Mouse (Mus musculus) intestine, postnatal 0 days (tissue): ENCODE data around the gene Slco2a1. TPM values are rescaled to one million over a fixed set of nuclear protein-coding genes. Genes with fewer than 3 reads are reported as not detected.
A peak's percentile ranks its signal among the peaks of the same experiment; 100 is the strongest.

Experiments used
- ATAC-seq: fragments of 200-750 bp; cut with Nextera tagmentation; 2 replicates; pipeline ENCODE4 v1.8.0; 2017; ENCODE audit warnings: mild to moderate bottlenecking, moderate TSS enrichment, moderate library complexity
- H3K27ac ChIP-seq: fragments of 300-500 bp; sonication (generic); 2 replicates; pipeline ENCODE4 v1.5.1; 2014; ENCODE audit warnings: mild to moderate bottlenecking, low read depth, low read length, moderate library complexity
- H3K27me3 ChIP-seq: fragments of 300-500 bp; sonication (generic); replicated peaks from 2 replicates; pipeline ENCODE4 v1.6.1; 2014; ENCODE audit warnings: low read length, mixed read lengths; ENCODE audit not compliant: control insufficient read depth, insufficient read depth
- H3K36me3 ChIP-seq: fragments of 300-500 bp; sonication (generic); 2 replicates; pipeline ENCODE4 v1.6.1; 2014; ENCODE audit warnings: mild to moderate bottlenecking, moderate library complexity; ENCODE audit not compliant: control insufficient read depth, insufficient read depth
- H3K4me1 ChIP-seq: fragments of 300-500 bp; sonication (generic); replicated peaks from 2 replicates; pipeline ENCODE4 v1.6.1; 2014; ENCODE audit warnings: antibody characterized with exemption, low read length, mixed read lengths; ENCODE audit not compliant: control insufficient read depth, insufficient read depth
- H3K4me2 ChIP-seq: fragments of 300-500 bp; sonication (generic); replicated peaks from 2 replicates; pipeline ENCODE4 v1.6.1; 2014; ENCODE audit warnings: low read depth, mild to moderate bottlenecking, moderate library complexity
- H3K4me3 ChIP-seq: fragments of 300-500 bp; sonication (generic); 2 replicates; pipeline ENCODE4 v1.5.1; 2014; ENCODE audit warnings: low read depth, low read length
- H3K9ac ChIP-seq: fragments of 300-500 bp; sonication (generic); 2 replicates; pipeline ENCODE4 v1.6.1; 2014; ENCODE audit warnings: mild to moderate bottlenecking, low read depth, low read length
- H3K9me3 ChIP-seq: fragments of 300-500 bp; sonication (generic); 2 replicates; pipeline ENCODE4 v1.6.1; 2016; ENCODE audit warnings: mixed run types; ENCODE audit not compliant: control insufficient read depth
- CTCF ChIP-seq: sonication (generic); IDR thresholded peaks from 2 replicates; pipeline ENCODE4 v1.5.1; 2016; ENCODE audit warnings: low read depth, mild to moderate bottlenecking, control low read depth, antibody characterized with exemption, moderate library complexity
- WGBS: fragments of 180-500 bp; shearing (Covaris S2); extraction: QIAGEN DNeasy Blood & Tissue Kit; methylation state at CpG from one replicate; pipeline ENCODE4 v1.1.7; 2014; 5-methylcytosine and 5-hydroxymethylcytosine counted together
- polyA plus RNA-seq: library from polyadenylated mRNA; unstranded; fragments of >200 nt; fragmentation: Nextera tagmentation; extraction: Ambion mirVana; gene quantifications from 2 replicates; pipeline ENCODE4 v1.2.1, GENCODE M21; 2015

Slco2a1 gene
- polyA plus RNA-seq, 1 experiment from 2014 or later: 45.9 TPM

- 39% methylated on average over 7 of the region's 7 CpGs for WGBS
- Histone ChIP-seq H3K4me2 (no peak overlapping the region), H3K4me1 (no peaks in the 10 kb centered on the region), H3K9ac (no peak overlapping the region), H3K27ac (no peak overlapping the region), H3K36me3 (no peaks in the 10 kb centered on the region; the same call in 1 of the 2 replicates), H3K27me3 (no peaks in the 10 kb centered on the region), H3K9me3 (no peaks in the 10 kb centered on the region), H3K4me3 (no peak overlapping the region)
- TF ChIP-seq CTCF: no peak
- 0 out of 2 replicates have a peak, but pooled peaks have one; percentile 31 for ATAC-seq
These were observed 50.2 kb downstream of the Slco2a1 start for GRCm38 (mm10) chr9:103038705-103039104.

DNA sequence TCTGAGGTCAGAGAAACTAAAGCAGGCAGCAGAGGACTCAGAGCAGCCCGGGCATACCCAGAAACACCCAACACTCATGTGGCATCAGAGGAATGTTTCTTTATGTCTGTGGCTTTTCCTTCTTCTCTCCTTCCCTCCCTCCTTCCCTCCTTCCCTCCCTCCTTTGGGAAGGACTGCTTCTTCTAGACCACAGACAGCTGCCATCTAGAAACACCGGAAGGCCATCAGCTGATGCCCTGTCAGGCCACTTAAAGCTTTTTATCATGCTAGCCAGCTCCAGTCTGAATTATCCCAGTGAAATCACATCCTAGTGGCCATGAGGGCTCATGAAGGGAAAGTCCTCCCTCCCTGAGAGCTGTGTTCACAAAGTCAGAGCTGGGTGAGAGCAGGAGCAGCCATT is 52.1 kb downstream of the Slco2a1 start:
- Histone ChIP-seq H3K27me3 (no peaks in the 10 kb centered on the region), H3K36me3 (no peaks in the 10 kb centered on the region; the same call in 1 of the 2 replicates), H3K4me3 (no peak overlapping the region), H3K4me1 (no peaks in the 10 kb centered on the region), H3K9ac (no peak overlapping the region), H3K4me2 (no peak overlapping the region), H3K27ac (no peak overlapping the region), H3K9me3 (no peaks in the 10 kb centered on the region)
- TF ChIP-seq CTCF: no peak
- 75% methylated on average over 2 of the region's 2 CpGs for WGBS
- ATAC-seq: no peak

GRCm38 (mm10) chr9:103045406-103045805 is 56.9 kb downstream of the Slco2a1 start:
- no peaks in the 10 kb centered on the region; the same call in 1 of the 2 replicates for H3K36me3 ChIP-seq
- no peaks in the 10 kb centered on the region for H3K9me3 ChIP-seq
- no peaks in the 10 kb centered on the region for H3K27me3 ChIP-seq
- H3K27ac ChIP-seq: no peak overlapping the region
- no peaks in the 10 kb centered on the region for H3K4me1 ChIP-seq
- no peak overlapping the region for H3K4me2 ChIP-seq
- H3K9ac ChIP-seq: no peak overlapping the region
- H3K4me3 ChIP-seq: no peak overlapping the region
- no peak for TF ChIP-seq CTCF
- 85% methylated on average over 1 of the region's 1 CpGs for WGBS
- ATAC-seq: no peak

DNA sequence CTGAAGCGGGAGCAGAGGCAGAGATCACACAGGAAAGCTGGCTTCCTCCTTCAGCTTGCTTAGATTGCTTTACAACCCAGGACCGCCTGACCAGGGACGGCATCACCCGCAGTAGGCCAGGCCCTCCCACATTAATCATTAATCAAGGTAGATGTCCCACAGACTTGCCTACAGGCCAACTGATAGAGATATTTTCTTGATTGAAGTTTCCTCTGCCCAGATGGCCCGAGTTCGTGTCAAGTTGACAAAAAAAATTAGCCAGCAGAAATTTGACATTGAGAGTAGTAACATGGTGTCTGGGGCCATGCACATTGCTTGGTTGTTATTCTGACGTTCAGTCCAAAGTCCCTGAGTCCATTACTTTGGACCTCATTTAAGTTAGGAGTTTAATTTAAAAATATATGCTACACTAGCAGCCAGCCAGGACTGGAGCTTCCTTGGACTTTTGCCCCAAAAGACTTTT is 60.6 kb downstream of the Slco2a1 start:
- no peak overlapping the region for H3K4me3 ChIP-seq

GRCm38 (mm10) chr9:103053829-103054228 is 65.3 kb downstream of the Slco2a1 start:
- no peak overlapping the region for H3K4me3 ChIP-seq
- H3K4me1 ChIP-seq: peaks cover 6% of the 10 kb centered on the region; the same call in 1 of the 2 replicates
- H3K36me3 ChIP-seq: no peaks in the 10 kb centered on the region; the same call in 1 of the 2 replicates
- no peaks in the 10 kb centered on the region for H3K27me3 ChIP-seq
- no peak overlapping the region for H3K27ac ChIP-seq
- no peak overlapping the region for H3K4me2 ChIP-seq
- no peak for ATAC-seq
- no peak for TF ChIP-seq CTCF
- WGBS: 79% methylated on average over 7 of the region's 7 CpGs
- no peak overlapping the region for H3K9ac ChIP-seq
- no peaks in the 10 kb centered on the region for H3K9me3 ChIP-seq

More for the DNA sequence above, 60.6 kb downstream of the Slco2a1 start:
- H3K9ac ChIP-seq: no peak overlapping the region
- no peaks in the 10 kb centered on the region for H3K9me3 ChIP-seq
- H3K4me1 ChIP-seq: no peaks in the 10 kb centered on the region
- peak overlapping the region; percentile 62 for H3K27ac ChIP-seq
- no peak overlapping the region for H3K4me2 ChIP-seq
- no peak for TF ChIP-seq CTCF
- no peaks in the 10 kb centered on the region for H3K27me3 ChIP-seq
- H3K36me3 ChIP-seq: no peaks in the 10 kb centered on the region; the same call in 1 of the 2 replicates
- peak; percentile 93 for ATAC-seq
- 35% methylated on average over 7 of the region's 7 CpGs for WGBS

DNA sequence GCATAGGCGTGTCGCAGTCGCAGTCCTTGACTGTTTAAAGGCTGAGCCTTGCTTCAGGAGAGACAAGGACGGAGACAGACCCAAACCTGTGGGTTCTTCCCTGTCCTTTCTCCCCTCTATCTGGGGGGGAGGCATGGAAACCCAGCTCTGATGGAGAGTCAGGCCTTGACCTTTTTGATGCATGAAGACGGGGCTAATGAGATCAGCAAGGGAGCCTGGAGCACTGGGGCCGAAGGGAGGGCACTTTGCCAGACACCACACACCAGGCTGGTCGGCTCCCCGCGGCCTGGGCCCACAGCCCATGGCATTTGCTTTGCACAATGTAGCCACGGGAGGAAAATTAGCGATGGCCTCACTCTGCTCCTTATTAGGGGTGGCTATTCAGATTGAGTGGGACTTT is 66.5 kb downstream of the Slco2a1 start:
- no peak overlapping the region for H3K9ac ChIP-seq
- H3K27me3 ChIP-seq: no peaks in the 10 kb centered on the region
- no peak overlapping the region for H3K4me2 ChIP-seq
- ATAC-seq: no peak
- no peaks in the 10 kb centered on the region for H3K9me3 ChIP-seq
- H3K4me3 ChIP-seq: no peak overlapping the region
- 84% methylated on average over 11 of the region's 11 CpGs for WGBS
- peaks cover 6% of the 10 kb centered on the region; the same call in 1 of the 2 replicates for H3K4me1 ChIP-seq
- TF ChIP-seq CTCF: no peak
- H3K27ac ChIP-seq: no peak overlapping the region
- no peaks in the 10 kb centered on the region; the same call in 1 of the 2 replicates for H3K36me3 ChIP-seq

GRCm38 (mm10) chr9:103056164-103056563 is 67.7 kb downstream of the Slco2a1 start:
- H3K4me1 ChIP-seq: peaks cover 6% of the 10 kb centered on the region; the same call in 1 of the 2 replicates
- TF ChIP-seq CTCF: no peak
- no peak overlapping the region for H3K27ac ChIP-seq
- H3K9ac ChIP-seq: no peak overlapping the region
- no peaks in the 10 kb centered on the region for H3K36me3 ChIP-seq
- no peaks in the 10 kb centered on the region for H3K9me3 ChIP-seq
- no peaks in the 10 kb centered on the region for H3K27me3 ChIP-seq
- peak; percentile 79 for ATAC-seq
- WGBS: 74% methylated on average over 5 of the region's 5 CpGs
- H3K4me3 ChIP-seq: no peak overlapping the region
- no peak overlapping the region for H3K4me2 ChIP-seq
